Mouse (Mus musculus) stomach, postnatal 0 days (tissue): ENCODE measurements at regions not wholly inside any gene's neighbourhood (a gene's known extent, or its start where the extent isn't known, plus 50 kb on each side); places are given as distances from the start of the nearest gene placed in this dataset.

Experiments used
- CTCF ChIP-seq: IDR thresholded peaks from 2 replicates; pipeline ENCODE4 v1.5.1; 2016; ENCODE audit warnings: antibody characterized with exemption, low read depth, mild to moderate bottlenecking, moderate library complexity
- EP300 ChIP-seq: optimal IDR thresholded peaks from 2 replicates; pipeline ENCODE3; 2016; ENCODE audit warnings: antibody characterized with exemption

DNA sequence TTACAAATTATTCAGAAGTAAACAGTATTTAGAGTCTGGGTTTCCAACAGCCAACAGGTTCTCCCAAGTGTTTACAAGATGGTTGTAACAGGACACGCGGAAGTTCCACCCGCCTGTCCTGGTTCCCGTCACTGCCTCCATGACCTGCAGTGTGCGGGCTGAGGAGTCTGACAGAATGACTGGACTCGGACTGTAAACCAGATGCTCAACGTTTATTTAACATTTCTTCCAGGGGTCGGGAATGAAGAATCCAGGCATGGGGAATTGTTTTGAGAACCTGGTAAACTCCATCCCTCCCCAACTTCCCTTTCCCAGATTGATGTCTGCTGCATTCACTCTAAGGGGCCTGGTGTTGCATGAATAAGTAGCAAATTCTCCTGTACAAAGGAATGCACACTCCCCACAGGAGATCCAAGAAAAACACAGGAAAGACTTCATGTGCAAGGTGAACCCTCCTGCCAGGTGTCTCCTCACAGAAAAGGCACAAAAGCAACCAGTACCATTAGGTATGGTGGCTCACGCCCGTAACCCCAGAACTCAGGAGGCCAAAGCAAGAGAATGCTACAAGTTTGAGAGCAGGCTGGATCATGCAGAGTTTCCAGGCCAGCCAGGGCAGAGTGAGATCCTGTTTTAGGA is 151.1 kb upstream of the Irf2bp2 start:
- TF ChIP-seq CTCF (no peak), EP300 (no peak)
